19 mouse cellular contexts compared by ENCODE assay signal in the genomic region with DNA sequence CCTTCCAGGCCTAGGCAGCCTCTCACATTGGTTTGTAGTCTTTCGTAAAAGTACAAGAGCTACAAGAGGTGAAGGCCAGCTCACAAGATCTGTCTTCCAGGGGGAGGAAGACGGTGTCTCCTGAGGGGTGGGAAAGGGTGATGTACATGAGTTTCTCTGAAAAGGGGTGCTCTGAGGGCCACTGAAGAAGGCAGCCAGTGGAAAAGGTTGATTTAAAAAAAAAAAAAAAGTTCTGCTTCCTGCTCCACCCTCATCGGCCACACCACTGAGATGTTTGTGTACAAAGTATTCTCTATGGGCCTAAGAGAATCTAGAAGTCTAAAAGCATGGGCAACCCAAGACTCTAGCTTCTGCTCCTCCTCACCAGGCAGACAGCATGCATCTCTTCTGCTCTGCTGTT. TPM values are rescaled to one million over a fixed set of nuclear protein-coding genes. Genes with fewer than 3 reads are reported as not detected.
DNase-seq lines count a peak whose midpoint lies in the region; ATAC-seq and TF ChIP-seq lines count a peak whose summit lies in the region.
"Had no signal": no experiment of that assay in that cellular context is flagged by ENCODE, and none has a peak within 500 bp of the region (broad histone marks: within the 10 kb centered on the region; RNA-seq: fewer than 3 reads in every experiment).

A gene (minus strand): TSS at position 156 of the 400 bp plus-strand sequence.

- H3K4me2 ChIP-seq in midbrain, embryonic 16.5 days (ENCODE audit: low read length) = no peak within 1 kb of the TSS
- H3K4me2 ChIP-seq: stomach, embryonic 15.5 days had no signal

- intact Hi-C loops in heart, postnatal 25 days (cut with DNase I) = loop anchor here (1.0 to 5.0 kb wide), 4 partner anchors 20 to 593 kb away; a partner anchor contains a TSS

- ATAC-seq in midbrain, embryonic 16.5 days = no peak
- ATAC-seq: forebrain, postnatal 0 days had no signal

- peaks cover 23% of the 10 kb centered on the region for H3K4me1 ChIP-seq in thymus, adult 2 months (replicated peaks; ENCODE audit: control insufficient read depth, insufficient read depth, low read length)
- H3K4me1 ChIP-seq in midbrain, embryonic 16.5 days (ENCODE audit: control insufficient read depth, insufficient read depth, low read length) = no peaks in the 10 kb centered on the region
- H3K4me1 ChIP-seq: embryonic facial prominence, embryonic 10.5 days; heart, embryonic 10.5 days; stomach, embryonic 15.5 days had no signal

- no peak for TF ChIP-seq POLR2A in thymus, adult 2 months (IDR thresholded peaks at IDR 0.05; ENCODE audit: control insufficient read depth, extremely low read depth, insufficient read depth, low read length, poor library complexity)

- DNase-seq in heart, adult 11 months = peak; percentile 72
- DNase-seq in heart, postnatal 25 days (ENCODE audit: low spot score) = no peak
- peak; percentile 21 for DNase-seq in thymus, adult 2 months
- no peak for DNase-seq in thymus, postnatal 0 days (ENCODE audit: low spot score)
- DNase-seq in naive thymus-derived CD4-positive, alpha-beta T cell, adult 2 months (ENCODE audit: low read depth) = peak; percentile 81
- DNase-seq in cerebellum, postnatal 36 days = no peak
- no peak for DNase-seq in cerebellum, adult 11 months
- DNase-seq: adrenal gland, postnatal 36 days; cerebellum, postnatal 25 days; forebrain, postnatal 0 days; gastrocnemius, adult 2 months; heart, postnatal 36 days had no signal

- peak within 1 kb of the TSS; percentile 36 for H3K4me3 ChIP-seq in thymus, adult 2 months (ENCODE audit: control insufficient read depth, insufficient read depth, low read length)
- H3K4me3 ChIP-seq in midbrain, embryonic 16.5 days (ENCODE audit: low read depth, low read length) = no peak within 1 kb of the TSS
- H3K4me3 ChIP-seq: embryonic facial prominence, embryonic 10.5 days; erythroblast, embryonic 14.5 days; gastrocnemius, adult 2 months; heart, embryonic 10.5 days; stomach, embryonic 15.5 days had no signal

- WGBS in thymus, adult 2 months = 65% methylated on average over 3 of the region's 3 CpGs
- WGBS in midbrain, embryonic 16.5 days = 99% methylated on average over 3 of the region's 3 CpGs

- no peak within 1 kb of the TSS for H3K9ac ChIP-seq in midbrain, embryonic 16.5 days (ENCODE audit: low read depth, low read length)
- H3K9ac ChIP-seq: forebrain, postnatal 0 days; stomach, embryonic 15.5 days had no signal

- no peaks in the 10 kb centered on the region for H3K36me3 ChIP-seq in thymus, adult 2 months (ENCODE audit: control insufficient read depth, insufficient read depth, low read length)
- no peaks in the 10 kb centered on the region for H3K36me3 ChIP-seq in midbrain, embryonic 16.5 days (ENCODE audit: control insufficient read depth, insufficient read depth, low read length)
- H3K36me3 ChIP-seq: embryonic facial prominence, embryonic 10.5 days; heart, embryonic 10.5 days; stomach, embryonic 15.5 days had no signal

- no peaks in the 10 kb centered on the region for H3K9me3 ChIP-seq in midbrain, embryonic 16.5 days (replicated peaks; ENCODE audit: control insufficient read depth, low read length, poor library complexity, severe bottlenecking)
- H3K9me3 ChIP-seq: embryonic facial prominence, embryonic 10.5 days; heart, embryonic 10.5 days; stomach, embryonic 15.5 days had no signal

- peak within 1 kb of the TSS; percentile 78 for H3K27ac ChIP-seq in thymus, adult 2 months (ENCODE audit: control insufficient read depth, insufficient read depth, low read length)
- no peak within 1 kb of the TSS for H3K27ac ChIP-seq in midbrain, embryonic 16.5 days (ENCODE audit: low read length)
- H3K27ac ChIP-seq: embryonic facial prominence, embryonic 10.5 days; gastrocnemius, adult 2 months; heart, embryonic 10.5 days; kidney, postnatal 0 days; stomach, embryonic 15.5 days had no signal

- H3K27me3 ChIP-seq in thymus, adult 2 months (ENCODE audit: control insufficient read depth, insufficient read depth, low read length) = no peaks in the 10 kb centered on the region
- H3K27me3 ChIP-seq in midbrain, embryonic 16.5 days (ENCODE audit: control insufficient read depth, insufficient read depth, low read depth, low read length) = no peaks in the 10 kb centered on the region
- H3K27me3 ChIP-seq: stomach, embryonic 15.5 days had no signal

- no peak for TF ChIP-seq CTCF in thymus, adult 2 months (IDR thresholded peaks at IDR 0.05; ENCODE audit: borderline replicate concordance, control insufficient read depth, extremely low read depth, insufficient read depth, low read length, poor library complexity)

RNA-seq across cellular contexts. Expression of the gene that starts here (rescaled TPM):
- under 1 TPM; 0.50 to 0.88 TPM for total RNA-seq in heart, postnatal 25 days (2021)
- polyA plus RNA-seq in thymus, adult 2 months (2012; rRNA removed) = 48.2 and 61.3 TPM in 2 replicates
- polyA plus RNA-seq in thymus, postnatal 0 days (2015; fragmentation: Nextera tagmentation; extraction: Ambion mirVana) = 3.6 and 5.3 TPM in 2 replicates
- polyA plus RNA-seq in midbrain, embryonic 16.5 days (2015; fragmentation: Nextera tagmentation; extraction: Ambion mirVana) = not detected in 2 replicates
- total RNA-seq: forebrain, postnatal 0 days; gastrocnemius, adult 2 months had no signal
- polyA plus RNA-seq: embryonic facial prominence, embryonic 10.5 days; forebrain, postnatal 0 days; limb, embryonic 14.5 days had no signal

Comparison
In these comparisons a context has a peak if more than half of its experiments do, and no peak if none do; other contexts are left out.
1. DNase-seq: peak in heart, adult 11 months (single experiment), thymus, adult 2 months (single experiment) and naive thymus-derived CD4-positive, alpha-beta T cell, adult 2 months (single experiment); none in heart, postnatal 25 days (single experiment), thymus, postnatal 0 days (single experiment), cerebellum, postnatal 36 days (0 of 2) and cerebellum, adult 11 months (single experiment).